Mouse (Mus musculus) megakaryocyte, embryonic 14.5 days (primary cell): ENCODE measurements around the gene Tex101. TPM values are rescaled to one million over a fixed set of nuclear protein-coding genes. Genes with fewer than 3 reads are reported as not detected.
"Not testable (repeated sequence)": the region's sequence is repeated elsewhere in the genome, so short reads cannot be mapped to it uniquely, and the experiment has no call there.

Experiments
- H3K27me3 ChIP-seq: replicated peaks from 2 replicates; pipeline ENCODE3; 2012; ENCODE audit warnings: inconsistent platforms
- H3K36me3 ChIP-seq: replicated peaks from 2 replicates; pipeline ENCODE3; 2012; ENCODE audit warnings: low read length, inconsistent platforms, mixed read lengths
- H3K4me1 ChIP-seq: 2 replicates; pipeline ENCODE4 v1.6.1; 2012; ENCODE audit warnings: inconsistent platforms
- H3K4me3 ChIP-seq: replicated peaks from 2 replicates; pipeline ENCODE3; 2012; ENCODE audit warnings: moderate library complexity, mild to moderate bottlenecking, inconsistent platforms
- H3K9me3 ChIP-seq: 2 replicates; pipeline ENCODE4 v1.6.1; 2012; ENCODE audit warnings: inconsistent platforms
- FLI1 ChIP-seq: IDR thresholded peaks from 2 replicates; pipeline ENCODE4 v1.6.1; 2012; ENCODE audit warnings: low read length, inconsistent platforms, mixed read lengths
- GATA1 ChIP-seq: IDR thresholded peaks from 3 replicates; pipeline ENCODE4 v1.6.1; 2012; ENCODE audit warnings: mixed read lengths, low read length, inconsistent platforms, borderline replicate concordance
- polyA plus RNA-seq: library from polyadenylated mRNA; stranded (reverse); fragments of >175 nt; gene quantifications from 2 replicates; pipeline ENCODE4 v1.2.3, GENCODE M21; 2012; ENCODE audit warnings: low replicate concordance; ENCODE audit not compliant: insufficient read depth

Gene Tex101
- polyA plus RNA-seq, 1 experiment, result not detected

GRCm38 (mm10) chr7:24636264-24636663, 40.2 kb downstream of the Tex101 start, which contains the start of gene Lypd3:
Lypd3 (plus strand) TSS chr7:24636550.
- H3K4me3 ChIP-seq, result no peak within 1 kb of the TSS
- H3K9me3 ChIP-seq, result no peaks in the 10 kb centered on the region
- TF ChIP-seq GATA1, result no peak
- peaks cover 30% of the 10 kb centered on the region for H3K4me1 ChIP-seq
- H3K36me3 ChIP-seq, result no peaks in the 10 kb centered on the region
- peaks cover 61% of the 10 kb centered on the region for H3K27me3 ChIP-seq

- no peaks in the 10 kb centered on the region for H3K9me3 ChIP-seq
- H3K4me1 ChIP-seq, result peaks cover 21% of the 10 kb centered on the region
- H3K27me3 ChIP-seq, result peaks cover 13% of the 10 kb centered on the region
- no peak overlapping the region for H3K4me3 ChIP-seq
- peaks cover 21% of the 10 kb centered on the region for H3K36me3 ChIP-seq
- TF ChIP-seq FLI1 (no peak), GATA1 (no peak)
Measured at GRCm38 (mm10) chr7:24630116-24630880, 46.2 kb downstream of the Tex101 start.

GRCm38 (mm10) chr7:24629672-24630071, 46.8 kb downstream of the Tex101 start:
- TF ChIP-seq GATA1 (no peak), FLI1 (no peak)
- peaks cover 10% of the 10 kb centered on the region for H3K27me3 ChIP-seq

GRCm38 (mm10) chr7:24628685-24629610, 47.5 kb downstream of the Tex101 start:
- Histone ChIP-seq H3K27me3 (peaks cover 8% of the 10 kb centered on the region), H3K9me3 (no peaks in the 10 kb centered on the region), H3K4me3 (peak overlapping the region; percentile 79), H3K4me1 (peaks cover 15% of the 10 kb centered on the region), H3K36me3 (peaks cover 32% of the 10 kb centered on the region)
- TF ChIP-seq FLI1, result no peak

More at GRCm38 (mm10) chr7:24629672-24630071, 46.8 kb downstream of the Tex101 start:
- Histone ChIP-seq H3K4me3 (no peak overlapping the region), H3K36me3 (peaks cover 25% of the 10 kb centered on the region), H3K4me1 (peaks cover 21% of the 10 kb centered on the region), H3K9me3 (no peaks in the 10 kb centered on the region)

- Histone ChIP-seq H3K4me1 (peaks cover 7% of the 10 kb centered on the region), H3K9me3 (peaks cover 21% of the 10 kb centered on the region), H3K4me3 (no peak overlapping the region), H3K27me3 (no peaks in the 10 kb centered on the region), H3K36me3 (peaks cover 85% of the 10 kb centered on the region)
- no peak for TF ChIP-seq GATA1
- TF ChIP-seq FLI1, result no peak
Measured at GRCm38 (mm10) chr7:24622967-24623366, 53.5 kb downstream of the Tex101 start.

GRCm38 (mm10) chr7:24621193-24621592, 55.3 kb downstream of the Tex101 start:
- no peaks in the 10 kb centered on the region for H3K27me3 ChIP-seq
- H3K36me3 ChIP-seq, result peaks cover 89% of the 10 kb centered on the region
- peaks cover 23% of the 10 kb centered on the region for H3K4me1 ChIP-seq
- no peak overlapping the region for H3K4me3 ChIP-seq
- TF ChIP-seq FLI1, result no peak
- no peak for TF ChIP-seq GATA1
- peaks cover 21% of the 10 kb centered on the region for H3K9me3 ChIP-seq

GRCm38 (mm10) chr7:24619671-24620397, 56.6 kb downstream of the Tex101 start:
- peaks cover 86% of the 10 kb centered on the region for H3K36me3 ChIP-seq
- TF ChIP-seq FLI1, result no peak
- no peaks in the 10 kb centered on the region for H3K27me3 ChIP-seq
- peaks cover 32% of the 10 kb centered on the region for H3K4me1 ChIP-seq
- peaks cover 21% of the 10 kb centered on the region for H3K9me3 ChIP-seq
- peak overlapping the region; percentile 42 for H3K4me3 ChIP-seq

GRCm38 (mm10) chr7:24618374-24618773, 58.1 kb downstream of the Tex101 start:
- H3K27me3 ChIP-seq, H3K4me3 ChIP-seq: not testable (repeated sequence)
- Histone ChIP-seq H3K36me3 (peaks cover 77% of the 10 kb centered on the region), H3K9me3 (peaks cover 21% of the 10 kb centered on the region), H3K4me1 (peaks cover 36% of the 10 kb centered on the region)

Other genes with a start within 250 kb of the Tex101 start
- gene Irgc1, start 224.4 kb downstream of the Tex101 start, polyA plus RNA-seq, result 0.28 TPM in 1 of 2 replicates, not detected in the other
- gene Plaur, start 214.2 kb downstream of the Tex101 start, polyA plus RNA-seq, result 14.6 and 56.5 TPM in 2 replicates
- not detected in 2 replicates for gene Cadm4, start 194.7 kb downstream of the Tex101 start, polyA plus RNA-seq
- 33.9 and 51.4 TPM in 2 replicates for gene Zfp428, start 169.7 kb downstream of the Tex101 start, polyA plus RNA-seq
- not detected in 2 replicates for gene AC161166.1, start 164.2 kb downstream of the Tex101 start, polyA plus RNA-seq
- gene Irgq, start 146.0 kb downstream of the Tex101 start, polyA plus RNA-seq, result 2.9 and 3.1 TPM in 2 replicates
- gene Pinlyp, start 130.6 kb downstream of the Tex101 start, polyA plus RNA-seq, result not detected in 2 replicates
- 101 and 159 TPM in 2 replicates for gene Xrcc1, start 130.4 kb downstream of the Tex101 start, polyA plus RNA-seq
- 14.5 and 17.5 TPM in 2 replicates for gene Ethe1, start 89.1 kb downstream of the Tex101 start, polyA plus RNA-seq
- 0.30 TPM in 1 of 2 replicates, not detected in the other for gene Zfp575, start 89.0 kb downstream of the Tex101 start, polyA plus RNA-seq
- 2.0 and 8.9 TPM in 2 replicates for gene Phldb3, start 65.9 kb downstream of the Tex101 start, polyA plus RNA-seq
- not detected in 2 replicates for gene Lypd3, start 40.1 kb downstream of the Tex101 start, polyA plus RNA-seq
- not detected in 2 replicates for gene BC049730, start 32.6 kb upstream of the Tex101 start, polyA plus RNA-seq
- gene Gm4763, start 50.2 kb upstream of the Tex101 start, polyA plus RNA-seq, result not detected in 2 replicates
- gene Cd177, start 83.6 kb upstream of the Tex101 start, polyA plus RNA-seq, result 0.27 TPM in 1 of 2 replicates, not detected in the other
- 0.35 TPM in 1 of 2 replicates, not detected in the other for gene Ceacam10, start 100.5 kb upstream of the Tex101 start, polyA plus RNA-seq
- 23.1 and 70.1 TPM in 2 replicates for gene Gm9844, start 185.5 kb upstream of the Tex101 start, polyA plus RNA-seq
- gene Lypd4, start 193.3 kb upstream of the Tex101 start, polyA plus RNA-seq, result not detected in 2 replicates
- gene Dmrtc2, start 193.4 kb upstream of the Tex101 start, polyA plus RNA-seq, result not detected in 2 replicates
- gene Rps19, start 207.7 kb upstream of the Tex101 start, polyA plus RNA-seq, result 171 and 2,463 TPM in 2 replicates
- gene Cd79a, start 220.7 kb upstream of the Tex101 start, polyA plus RNA-seq, result 0.50 TPM in 1 of 2 replicates, not detected in the other
- gene Arhgef1, start 226.2 kb upstream of the Tex101 start, polyA plus RNA-seq, result 136 and 219 TPM in 2 replicates